ENCODE assay signal across 22 mouse cellular contexts in genomic region chr2:51447616-51448015, GRCm38 (mm10).
DNase-seq lines count a peak whose midpoint lies in the region; ATAC-seq and TF ChIP-seq lines count a peak whose summit lies in the region.
"Had no signal": no experiment of that assay in that cellular context is flagged by ENCODE, and none has a peak within 500 bp of the region (broad histone marks: within the 10 kb centered on the region; RNA-seq: fewer than 3 reads in every experiment).

No protein-coding gene starts in this region.

- no peak overlapping the region for H3K4me3 ChIP-seq in hindbrain, embryonic 11.5 days (ENCODE audit: low read depth, low read length)
- H3K4me3 ChIP-seq in hindbrain, embryonic 13.5 days, result no peak overlapping the region
- H3K4me3 ChIP-seq in gastrocnemius, adult 2 months, result no peak overlapping the region
- H3K4me3 ChIP-seq: embryonic facial prominence, embryonic 10.5 days; embryonic facial prominence, embryonic 12.5 days; forebrain, embryonic 13.5 days; forebrain, embryonic 15.5 days had no signal

- TF ChIP-seq CTCF in gastrocnemius, adult 2 months (IDR thresholded peaks at IDR 0.05), result no peak

- H3K27ac ChIP-seq in hindbrain, embryonic 11.5 days (ENCODE audit: low read depth, low read length), result no peak overlapping the region
- no peak overlapping the region for H3K27ac ChIP-seq in hindbrain, embryonic 13.5 days
- H3K27ac ChIP-seq in gastrocnemius, adult 2 months, result no peak overlapping the region
- H3K27ac ChIP-seq: embryonic facial prominence, embryonic 10.5 days; embryonic facial prominence, embryonic 12.5 days; forebrain, embryonic 13.5 days; forebrain, embryonic 15.5 days had no signal

- no peaks in the 10 kb centered on the region for H3K36me3 ChIP-seq in hindbrain, embryonic 11.5 days (ENCODE audit: control insufficient read depth, insufficient read depth, low read length)
- no peaks in the 10 kb centered on the region for H3K36me3 ChIP-seq in hindbrain, embryonic 13.5 days
- H3K36me3 ChIP-seq: embryonic facial prominence, embryonic 10.5 days; embryonic facial prominence, embryonic 12.5 days; forebrain, embryonic 15.5 days; G1E had no signal

- no peaks in the 10 kb centered on the region for H3K9me3 ChIP-seq in hindbrain, embryonic 11.5 days (ENCODE audit: control insufficient read depth, low read length)
- H3K9me3 ChIP-seq in hindbrain, embryonic 13.5 days, result no peaks in the 10 kb centered on the region
- H3K9me3 ChIP-seq: embryonic facial prominence, embryonic 10.5 days; embryonic facial prominence, embryonic 12.5 days; forebrain, embryonic 13.5 days; forebrain, embryonic 15.5 days had no signal

- ATAC-seq in hindbrain, embryonic 11.5 days (ENCODE audit: low FRiP score), result no peak
- ATAC-seq in hindbrain, embryonic 13.5 days (ENCODE audit: low FRiP score), result no peak
- ATAC-seq: forebrain, embryonic 13.5 days; forebrain, embryonic 15.5 days; forebrain, postnatal 0 days; Patski had no signal

- no peak overlapping the region for H3K9ac ChIP-seq in hindbrain, embryonic 11.5 days (ENCODE audit: low read depth, low read length)
- no peak overlapping the region for H3K9ac ChIP-seq in hindbrain, embryonic 13.5 days
- H3K9ac ChIP-seq: embryonic facial prominence, embryonic 12.5 days; forebrain, embryonic 13.5 days; forebrain, embryonic 15.5 days; forebrain, postnatal 0 days had no signal

- intact Hi-C loops in gastrocnemius, adult 2 months (cut with DNase I), result no loop called here

- WGBS in hindbrain, embryonic 11.5 days, result 93% methylated on average over 5 of the region's 5 CpGs
- 96% methylated on average over 5 of the region's 5 CpGs for WGBS in hindbrain, embryonic 13.5 days

- H3K27me3 ChIP-seq in hindbrain, embryonic 11.5 days (ENCODE audit: control insufficient read depth, insufficient read depth, low read length), result no peaks in the 10 kb centered on the region
- no peaks in the 10 kb centered on the region for H3K27me3 ChIP-seq in hindbrain, embryonic 13.5 days
- H3K27me3 ChIP-seq: embryonic facial prominence, embryonic 12.5 days; forebrain, embryonic 13.5 days; forebrain, embryonic 15.5 days; Patski had no signal

- H3K4me2 ChIP-seq in hindbrain, embryonic 11.5 days (replicated peaks; ENCODE audit: low read depth, low read length), result no peak overlapping the region
- H3K4me2 ChIP-seq in hindbrain, embryonic 13.5 days, result no peak overlapping the region
- H3K4me2 ChIP-seq: embryonic facial prominence, embryonic 12.5 days; forebrain, embryonic 13.5 days; forebrain, embryonic 15.5 days had no signal

- DNase-seq in hindbrain, embryonic 11.5 days (ENCODE audit: low spot score), result peak; percentile 6
- DNase-seq in ES-CJ7 (ENCODE audit: low read depth, low spot score), result peak; percentile 97
- peak; percentile 99 for DNase-seq in R1 (ENCODE audit: low read depth, low spot score)
- DNase-seq in adrenal gland, postnatal 4 days (ENCODE audit: low spot score in 2 of 2), result no peak
- DNase-seq in gastrocnemius, adult 2 months, result no peak
- DNase-seq in spleen, postnatal 14 days (ENCODE audit: low spot score in 2 of 2), result no peak
- DNase-seq: adrenal gland, adult 2 months; adrenal gland, postnatal 10 days; adrenal gland, postnatal 25 days; cerebellum, adult 11-12 months; cerebellum, adult 2 months; cerebellum, adult 9-10 months; cerebellum, postnatal 10 days; cerebellum, postnatal 25 days; forebrain, postnatal 0 days had no signal

- no peaks in the 10 kb centered on the region for H3K4me1 ChIP-seq in hindbrain, embryonic 11.5 days (replicated peaks; ENCODE audit: control insufficient read depth, insufficient read depth, low read length)
- no peaks in the 10 kb centered on the region for H3K4me1 ChIP-seq in hindbrain, embryonic 13.5 days (replicated peaks)
- H3K4me1 ChIP-seq: forebrain, embryonic 13.5 days; forebrain, embryonic 15.5 days had no signal

Comparison
In these comparisons a context has a peak if more than half of its experiments do, and no peak if none do; other contexts are left out.
1. DNase-seq: peak in hindbrain, embryonic 11.5 days (single experiment), ES-CJ7 (single experiment) and R1 (single experiment); none in adrenal gland, postnatal 4 days (0 of 2), gastrocnemius, adult 2 months (single experiment) and spleen, postnatal 14 days (0 of 2).